Mouse (Mus musculus) heart, embryonic 11.5 days (tissue): ENCODE data around the gene Fto. TPM values are rescaled to one million over a fixed set of nuclear protein-coding genes. Genes with fewer than 3 reads are reported as not detected.
A peak's percentile ranks its signal among the peaks of the same experiment; 100 is the strongest.

Source experiments
- ATAC-seq: fragments of 200-750 bp; cut with Nextera tagmentation; replicated peaks from 2 replicates; pipeline ENCODE4 v1.8.0; 2017; ENCODE audit warnings: moderate library complexity; ENCODE audit not compliant: insufficient number of reproducible peaks, low FRiP score, low TSS enrichment
- H3K27ac ChIP-seq: fragments of 300-500 bp; sonication (generic); 2 replicates; pipeline ENCODE4 v1.5.1; 2014; ENCODE audit warnings: mild to moderate bottlenecking, low read depth, low read length
- H3K27me3 ChIP-seq: fragments of 300-500 bp; sonication (generic); 2 replicates; pipeline ENCODE4 v1.6.1; 2014; ENCODE audit warnings: mild to moderate bottlenecking, low read length, mixed read lengths; ENCODE audit not compliant: control insufficient read depth, insufficient read depth
- H3K36me3 ChIP-seq: fragments of 300-500 bp; sonication (generic); 2 replicates; pipeline ENCODE4 v1.6.1; 2014; ENCODE audit warnings: mild to moderate bottlenecking, low read length, moderate library complexity, mixed read lengths; ENCODE audit not compliant: control insufficient read depth, insufficient read depth
- H3K4me1 ChIP-seq: fragments of 300-500 bp; sonication (generic); 2 replicates; pipeline ENCODE4 v1.6.1; 2014; ENCODE audit warnings: low read length; ENCODE audit not compliant: control insufficient read depth, insufficient read depth
- H3K4me2 ChIP-seq: fragments of 300-500 bp; sonication (generic); 2 replicates; pipeline ENCODE4 v1.6.1; 2014; ENCODE audit warnings: mild to moderate bottlenecking, moderate library complexity
- H3K4me3 ChIP-seq: fragments of 300-500 bp; sonication (generic); 2 replicates; pipeline ENCODE4 v1.5.1; 2014; ENCODE audit warnings: low read depth, low read length
- H3K9ac ChIP-seq: fragments of 300-500 bp; sonication (generic); 2 replicates; pipeline ENCODE4 v1.6.1; 2014; ENCODE audit warnings: mild to moderate bottlenecking, low read depth, low read length, moderate library complexity
- H3K9me3 ChIP-seq: fragments of 300-500 bp; sonication (generic); replicated peaks from 2 replicates; pipeline ENCODE4 v1.6.1; 2016; ENCODE audit warnings: low read length; ENCODE audit not compliant: control insufficient read depth
- WGBS: fragments of 180-500 bp; shearing (Covaris S2); extraction: QIAGEN DNeasy Blood & Tissue Kit; methylation state at CpG from one replicate; pipeline ENCODE4 v1.1.7; 2014; ENCODE audit not compliant: insufficient replicate concordance; 5-methylcytosine and 5-hydroxymethylcytosine counted together
- polyA plus RNA-seq: library from polyadenylated mRNA; unstranded; fragments of >200 nt; fragmentation: Nextera tagmentation; extraction: Ambion mirVana; gene quantifications from 2 replicates; pipeline ENCODE4 v1.2.1, GENCODE M21; 2014

Gene Fto
- polyA plus RNA-seq, 1 experiment from 2014 or later, result 70.1 TPM

DNA sequence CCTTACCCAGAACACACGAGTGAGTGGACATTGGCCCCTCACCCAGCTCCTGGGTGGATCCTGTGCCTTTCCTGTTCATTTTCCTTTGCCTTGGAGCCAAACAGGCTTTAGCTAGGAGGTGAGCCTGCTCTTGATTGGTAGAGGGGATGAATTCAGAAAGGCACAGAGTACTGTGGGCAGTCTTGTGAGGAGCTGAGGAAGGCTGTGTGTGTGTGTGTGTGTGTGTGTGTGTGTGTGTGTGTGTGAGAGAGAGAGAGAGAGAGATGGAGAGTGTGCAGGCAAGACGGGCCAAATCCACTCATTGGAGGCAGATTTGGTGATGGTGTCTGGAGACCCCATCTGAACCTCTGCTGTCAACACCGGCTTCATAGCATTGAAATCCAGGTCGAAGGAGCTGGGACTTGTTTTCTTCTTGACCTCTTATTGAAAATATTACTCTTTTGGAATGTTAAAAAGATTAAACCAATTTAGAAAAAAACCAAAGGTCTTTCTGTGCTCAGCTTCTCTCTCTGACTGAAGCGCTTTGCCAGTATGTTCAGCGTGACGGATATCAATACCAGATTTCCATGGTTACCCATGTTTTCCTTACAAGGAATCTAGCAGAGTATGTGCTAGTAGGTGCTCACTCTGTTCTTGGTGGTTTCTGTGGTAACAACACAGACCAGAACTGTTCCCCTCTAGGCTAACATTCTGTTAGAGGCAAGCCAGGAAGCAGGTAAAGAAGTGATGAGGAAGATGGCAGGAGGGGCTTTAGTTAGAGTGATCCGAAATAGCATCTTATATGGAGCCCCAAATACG lies 59.7 kb downstream of the Fto start:
- Histone ChIP-seq H3K36me3 (no peaks in the 10 kb centered on the region), H3K9ac (no peak overlapping the region), H3K27me3 (no peaks in the 10 kb centered on the region), H3K27ac (no peak overlapping the region), H3K4me1 (peaks cover 74% of the 10 kb centered on the region), H3K4me3 (no peak overlapping the region), H3K4me2 (no peak overlapping the region), H3K9me3 (no peaks in the 10 kb centered on the region)
- WGBS, result 78% methylated on average over 9 of the region's 9 CpGs
- no peak for ATAC-seq

DNA sequence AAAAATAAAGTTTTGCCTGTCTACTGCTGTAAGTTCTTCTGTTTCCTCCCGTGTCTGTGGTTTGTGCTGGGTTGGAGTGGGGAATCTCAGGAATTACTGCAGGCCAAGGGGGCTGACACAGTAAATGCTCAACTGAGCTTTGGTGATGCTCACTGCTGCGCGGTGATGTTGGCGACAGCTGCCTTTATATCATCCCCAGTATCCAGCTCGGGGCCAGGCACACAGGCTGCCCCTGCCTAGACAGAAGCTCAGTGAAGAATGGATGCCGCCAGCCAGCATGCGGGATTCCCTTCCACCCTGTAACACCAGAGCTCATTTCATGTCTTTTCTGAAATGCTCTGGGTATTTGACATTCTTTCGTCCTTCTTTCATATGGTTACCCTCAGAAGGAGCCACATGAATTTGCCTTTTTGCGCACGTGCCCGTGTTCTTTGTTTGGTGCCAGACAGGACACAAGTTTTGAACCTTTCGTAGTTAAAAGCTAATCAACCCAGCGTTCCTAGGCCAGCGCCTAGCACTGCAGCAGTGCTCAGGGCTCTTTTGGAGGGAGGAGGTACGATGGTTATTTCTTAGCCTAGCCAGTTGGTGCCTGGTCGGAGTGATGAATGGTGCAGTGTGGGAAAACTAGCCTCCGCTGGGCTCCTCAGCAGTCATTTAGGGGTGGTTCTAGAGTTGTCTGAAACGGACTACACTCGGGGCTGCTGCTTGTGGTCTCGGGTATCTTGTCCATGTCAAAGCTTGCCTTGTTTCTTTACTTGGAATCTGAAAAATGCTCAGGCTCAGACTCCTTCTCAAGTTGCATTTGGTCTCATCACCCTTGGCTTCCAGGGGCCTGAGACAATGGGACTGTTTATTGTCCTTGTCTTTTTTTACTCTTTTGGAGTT lies 62.0 kb downstream of the Fto start:
- no peak for ATAC-seq
- no peak overlapping the region for H3K4me3 ChIP-seq
- H3K36me3 ChIP-seq, result no peaks in the 10 kb centered on the region
- no peaks in the 10 kb centered on the region for H3K9me3 ChIP-seq
- no peak overlapping the region for H3K9ac ChIP-seq
- no peaks in the 10 kb centered on the region for H3K27me3 ChIP-seq
- H3K4me1 ChIP-seq, result peaks cover 79% of the 10 kb centered on the region
- H3K4me2 ChIP-seq, result no peak overlapping the region; the same call in 1 of the 2 replicates
- no peak overlapping the region for H3K27ac ChIP-seq
- WGBS, result 52% methylated on average over 20 of the region's 20 CpGs

DNA sequence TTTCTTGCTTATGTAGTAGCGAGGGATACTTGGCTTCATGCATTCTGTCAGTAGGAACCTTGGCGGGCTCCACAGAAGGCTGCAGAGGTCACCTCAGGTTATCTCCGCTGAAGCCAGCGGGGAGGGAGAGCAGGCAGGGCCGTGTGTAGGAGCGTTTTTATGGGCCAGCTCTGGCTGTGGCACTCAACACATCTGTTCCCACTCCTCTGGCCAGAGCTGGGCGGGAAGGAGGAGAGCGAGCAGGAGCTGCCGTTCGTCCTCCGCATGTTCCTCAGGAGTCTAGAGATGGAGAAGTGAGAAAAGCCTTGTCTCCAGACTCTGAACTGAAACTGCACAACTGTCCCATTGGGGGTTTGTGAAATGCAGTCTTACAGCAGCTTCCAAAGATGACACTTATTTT lies 63.5 kb downstream of the Fto start:
- no peak overlapping the region for H3K9ac ChIP-seq
- H3K4me1 ChIP-seq, result peaks cover 81% of the 10 kb centered on the region
- H3K9me3 ChIP-seq, result no peaks in the 10 kb centered on the region
- H3K36me3 ChIP-seq, result no peaks in the 10 kb centered on the region
- WGBS, result 5% methylated on average over 11 of the region's 11 CpGs
- no peak for ATAC-seq
- no peak overlapping the region for H3K27ac ChIP-seq
- peak overlapping the region; percentile 47 for H3K4me2 ChIP-seq
- H3K27me3 ChIP-seq, result no peaks in the 10 kb centered on the region
- H3K4me3 ChIP-seq, result no peak overlapping the region

DNA sequence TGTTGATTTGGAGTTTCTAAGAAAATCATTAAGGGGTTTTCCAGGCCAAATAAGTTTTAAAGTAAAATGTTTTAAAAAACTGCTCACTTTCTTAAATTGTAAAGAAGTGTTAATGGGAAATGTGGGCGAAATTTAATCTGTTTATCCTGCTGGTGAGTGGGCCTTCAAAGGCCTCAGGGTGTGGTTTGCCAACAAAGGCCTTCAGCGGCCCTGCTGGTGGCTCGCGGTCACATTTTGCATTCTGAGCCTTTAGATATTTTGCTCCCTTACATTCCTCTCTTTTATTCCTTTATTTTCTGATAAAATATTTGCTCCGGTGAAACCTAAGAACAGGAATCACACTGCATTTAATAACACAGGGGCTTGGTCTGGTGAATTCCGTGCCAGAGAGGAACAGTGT lies 64.0 kb downstream of the Fto start:
- Histone ChIP-seq H3K4me2 (no peak overlapping the region), H3K9ac (no peak overlapping the region), H3K27me3 (no peaks in the 10 kb centered on the region), H3K4me3 (no peak overlapping the region), H3K4me1 (peaks cover 79% of the 10 kb centered on the region), H3K27ac (no peak overlapping the region), H3K36me3 (no peaks in the 10 kb centered on the region), H3K9me3 (no peaks in the 10 kb centered on the region)
- no peak for ATAC-seq
- WGBS, result 67% methylated on average over 6 of the region's 6 CpGs

DNA sequence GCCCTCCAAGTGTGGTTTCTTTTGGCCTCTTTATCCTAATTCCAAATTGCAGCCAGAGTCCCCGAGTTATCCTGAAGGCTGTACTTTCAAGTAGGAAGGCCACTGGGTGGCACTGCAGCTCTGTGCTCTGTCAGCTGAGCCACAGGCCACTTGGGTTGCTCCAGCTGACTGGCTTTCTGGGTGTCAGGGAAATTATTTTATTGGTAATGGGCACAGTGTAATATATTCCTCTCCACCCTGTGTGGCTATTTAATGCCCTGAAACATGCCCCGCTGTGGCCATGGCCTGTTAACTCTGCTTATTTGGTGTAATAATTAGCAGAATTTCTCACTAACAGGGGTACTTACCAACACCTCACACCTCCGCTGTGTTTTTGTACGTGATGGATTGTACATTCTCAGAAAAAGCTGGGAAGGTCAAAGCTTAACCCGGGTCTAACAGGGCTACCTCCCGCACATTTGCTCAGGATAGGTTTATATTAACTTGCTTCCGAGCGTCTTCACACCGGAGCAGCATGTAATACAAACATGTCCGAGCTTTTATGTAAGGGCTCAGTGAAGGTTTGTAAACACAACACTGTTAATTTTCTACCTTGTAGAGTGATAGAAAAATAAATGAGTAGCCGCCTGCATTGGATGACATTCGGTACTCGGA lies 65.6 kb downstream of the Fto start:
- ATAC-seq, result no peak
- no peak overlapping the region for H3K9ac ChIP-seq
- no peak overlapping the region for H3K4me3 ChIP-seq
- 67% methylated on average over 13 of the region's 13 CpGs for WGBS
- H3K4me1 ChIP-seq, result peaks cover 65% of the 10 kb centered on the region
- H3K9me3 ChIP-seq, result no peaks in the 10 kb centered on the region
- H3K36me3 ChIP-seq, result no peaks in the 10 kb centered on the region
- H3K4me2 ChIP-seq, result no peak overlapping the region
- H3K27ac ChIP-seq, result no peak overlapping the region
- H3K27me3 ChIP-seq, result no peaks in the 10 kb centered on the region

DNA sequence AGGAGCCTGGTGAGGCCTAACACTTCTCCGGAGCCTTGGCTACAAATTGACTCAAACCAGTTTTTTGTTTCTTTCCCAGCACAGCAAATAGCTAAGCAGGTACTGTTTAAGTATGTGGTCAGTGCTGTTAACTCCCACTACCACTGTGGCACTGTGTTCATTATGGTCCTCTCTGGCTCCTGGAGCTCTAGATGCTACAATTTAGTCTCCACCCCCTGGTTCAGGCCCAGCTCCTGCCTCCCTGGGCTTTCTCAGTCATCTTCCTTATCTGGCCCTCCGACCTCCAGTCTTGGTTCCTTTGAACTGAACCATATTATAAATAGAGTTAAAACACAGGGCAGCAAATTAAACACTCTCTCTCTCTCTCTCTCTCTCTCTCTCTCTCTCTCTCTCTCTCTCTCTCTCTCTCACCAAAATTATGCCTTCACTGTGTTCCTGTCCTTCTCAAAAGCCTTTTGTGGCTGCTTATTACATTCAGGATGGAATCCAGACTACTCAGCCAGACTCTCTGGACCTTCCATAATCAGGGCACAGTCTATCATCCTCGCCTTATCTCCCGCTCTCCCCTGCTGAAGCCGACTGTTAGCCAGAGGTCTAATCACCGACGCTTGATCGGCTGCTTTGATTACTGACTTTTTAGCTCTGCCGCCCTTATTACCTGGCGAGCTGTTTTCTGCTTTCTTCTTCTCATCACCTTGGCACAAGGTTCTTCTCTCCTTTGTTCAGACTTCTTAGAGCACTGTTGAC lies 67.6 kb downstream of the Fto start:
- no peak for ATAC-seq
- no peak overlapping the region; the same call in 1 of the 2 replicates for H3K9ac ChIP-seq
- peak overlapping the region; percentile 3; the same call in 1 of the 2 replicates for H3K4me2 ChIP-seq
- H3K36me3 ChIP-seq, result no peaks in the 10 kb centered on the region
- peak overlapping the region; percentile 18; the same call in 1 of the 2 replicates for H3K27ac ChIP-seq
- H3K27me3 ChIP-seq, result no peaks in the 10 kb centered on the region
- 12% methylated on average over 10 of the region's 10 CpGs for WGBS
- H3K4me1 ChIP-seq, result peaks cover 47% of the 10 kb centered on the region
- H3K4me3 ChIP-seq, result no peak overlapping the region
- H3K9me3 ChIP-seq, result no peaks in the 10 kb centered on the region

DNA sequence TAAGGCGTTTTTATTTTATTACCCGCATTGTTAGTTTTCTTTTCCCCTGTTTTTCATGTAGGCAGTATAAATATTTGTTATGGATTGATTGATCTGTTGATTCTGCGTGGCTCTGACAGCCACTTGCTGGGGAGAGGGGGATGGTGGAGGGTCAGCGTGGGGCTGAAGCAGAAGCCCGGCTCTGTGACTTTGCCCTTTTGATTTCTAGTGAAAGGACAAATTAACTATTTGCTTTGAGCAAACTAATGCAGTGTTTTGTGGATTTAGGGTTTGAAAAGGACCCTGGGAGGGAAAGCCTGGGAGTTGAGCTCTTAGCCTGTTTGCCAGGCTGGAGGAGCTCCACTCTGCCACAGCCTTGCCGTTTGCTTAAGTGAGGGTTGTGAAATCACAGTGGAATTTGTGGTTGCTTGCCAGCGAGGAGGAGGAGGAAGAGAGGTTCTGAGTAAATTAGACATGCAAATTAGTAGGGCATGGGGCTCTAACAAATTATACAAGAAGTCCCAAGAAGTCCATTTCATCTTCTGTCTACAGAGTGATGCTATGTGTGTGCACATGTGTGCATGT lies 68.3 kb downstream of the Fto start:
- H3K9me3 ChIP-seq, result no peaks in the 10 kb centered on the region
- ATAC-seq, result no peak
- H3K27me3 ChIP-seq, result no peaks in the 10 kb centered on the region
- H3K4me1 ChIP-seq, result peaks cover 40% of the 10 kb centered on the region
- WGBS, result 15% methylated on average over 7 of the region's 7 CpGs
- H3K4me2 ChIP-seq, result peak overlapping the region; percentile 3; the same call in 1 of the 2 replicates
- peak overlapping the region; percentile 18; the same call in 1 of the 2 replicates for H3K27ac ChIP-seq
- no peaks in the 10 kb centered on the region for H3K36me3 ChIP-seq
- no peak overlapping the region for H3K9ac ChIP-seq
- H3K4me3 ChIP-seq, result no peak overlapping the region

DNA sequence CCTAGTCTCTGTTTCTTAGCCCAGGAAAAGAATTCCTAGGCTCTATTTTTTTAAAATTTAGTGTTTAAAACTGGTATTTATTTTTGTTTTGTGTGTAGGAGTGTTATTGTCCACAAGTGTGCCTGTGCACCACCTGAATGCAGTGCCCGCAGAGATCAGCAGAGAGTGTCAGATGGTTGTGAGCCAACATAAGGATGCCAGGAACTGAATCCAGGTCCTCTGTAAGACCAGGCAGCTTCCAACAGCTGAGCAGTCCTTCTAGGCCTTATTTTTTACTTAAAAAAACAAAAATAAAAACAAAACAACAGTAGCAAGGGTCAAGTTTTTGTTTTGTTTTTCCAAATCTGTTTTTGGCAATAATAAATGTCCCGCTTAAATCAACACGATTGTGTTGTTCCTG lies 69.9 kb downstream of the Fto start:
- Histone ChIP-seq H3K9ac (no peak overlapping the region), H3K9me3 (no peaks in the 10 kb centered on the region), H3K27ac (no peak overlapping the region), H3K4me2 (no peak overlapping the region), H3K27me3 (no peaks in the 10 kb centered on the region), H3K36me3 (no peaks in the 10 kb centered on the region), H3K4me3 (no peak overlapping the region), H3K4me1 (peaks cover 26% of the 10 kb centered on the region)
- WGBS, result 90% methylated on average over 3 of the region's 3 CpGs
- no peak for ATAC-seq
